Mouse (Mus musculus) MEL (cell line): ENCODE results near the gene Izumo4. TPM values are rescaled to one million over a fixed set of nuclear protein-coding genes. Genes with fewer than 3 reads are reported as not detected.

Experiments used
- DNase-seq: peaks from one replicate; pipeline ENCODE4 v3.0.0; 2011; ENCODE audit warnings: low read depth, low spot score
- H3K27ac ChIP-seq: 2 replicates; pipeline ENCODE4 v1.5.1; 2012; ENCODE audit warnings: low read depth, mild to moderate bottlenecking, control low read depth, low read length, moderate library complexity; ENCODE audit not compliant: control insufficient read depth
- H3K27me3 ChIP-seq, 2 experiments: fragments of 150-350 bp in 1 of 2; sonication (generic) in 1 of 2; 2 replicates each; pipeline ENCODE4 v1.6.1; 2012; ENCODE audit warnings: low read length in 2 of 2, mild to moderate bottlenecking in 2 of 2, improper control_type of control experiment in 1 of 2, moderate library complexity in 1 of 2; ENCODE audit not compliant: insufficient read depth in 2 of 2, control insufficient read depth in 1 of 2
- H3K36me3 ChIP-seq, 2 experiments: 2 replicates each; pipeline ENCODE4 v1.6.1; 2012 to 2014; ENCODE audit warnings: low read length in 2 of 2, improper control_type of control experiment in 1 of 2, inconsistent platforms in 1 of 2, mild to moderate bottlenecking in 1 of 2; ENCODE audit not compliant: insufficient read depth in 2 of 2, control insufficient read depth in 1 of 2
- H3K4me1 ChIP-seq, 2 experiments: fragments of 150-350 bp in 1 of 2; sonication (generic) in 1 of 2; 2 replicates each; pipeline ENCODE4 v1.6.1; 2012; ENCODE audit warnings: low read length in 2 of 2, improper control_type of control experiment in 1 of 2, mild to moderate bottlenecking in 1 of 2; ENCODE audit not compliant: insufficient read depth in 2 of 2, control insufficient read depth in 1 of 2
- H3K4me3 ChIP-seq, 2 experiments: fragments of 150-350 bp in 1 of 2; sonication (generic) in 1 of 2; 2 replicates each; pipeline ENCODE4 v1.5.1; 2012; ENCODE audit warnings: low read depth in 2 of 2, low read length in 2 of 2, mild to moderate bottlenecking in 2 of 2, moderate library complexity in 2 of 2, control low read depth in 1 of 2, improper control_type of control experiment in 1 of 2; ENCODE audit not compliant: control insufficient read depth in 1 of 2, insufficient read depth in 1 of 2
- H3K79me2 ChIP-seq: 2 replicates; pipeline ENCODE4 v1.6.1; 2012; ENCODE audit warnings: mild to moderate bottlenecking, low read length, moderate library complexity; ENCODE audit not compliant: control insufficient read depth, poor library complexity, insufficient read depth
- H3K9ac ChIP-seq: 2 replicates; pipeline ENCODE4 v1.6.1; 2012; ENCODE audit warnings: low read depth, mild to moderate bottlenecking, control low read depth, low read length, moderate library complexity; ENCODE audit not compliant: control insufficient read depth, poor library complexity, severe bottlenecking
- H3K9me3 ChIP-seq: fragments of 150-350 bp; sonication (generic); replicated peaks from 2 replicates; pipeline ENCODE4 v1.6.1; 2012; ENCODE audit warnings: mild to moderate bottlenecking, low read length, improper control_type of control experiment, moderate library complexity; ENCODE audit not compliant: insufficient read depth
- CTCF ChIP-seq, 3 experiments: IDR thresholded peaks in 2 of 3; conservative IDR thresholded peaks in 1 of 3; 2 replicates each; pipeline ENCODE4 v1.5.1; 2011 to 2012; ENCODE audit warnings: low read length in 3 of 3, low read depth in 2 of 3, mild to moderate bottlenecking in 2 of 3, improper control_type of control experiment in 1 of 3, inconsistent platforms in 1 of 3, mixed read lengths in 1 of 3, moderate library complexity in 1 of 3; ENCODE audit not compliant: control insufficient read depth in 1 of 3, insufficient read depth in 1 of 3, poor library complexity in 1 of 3, severe bottlenecking in 1 of 3
- EP300 ChIP-seq, 2 experiments: IDR thresholded peaks; 2 replicates each; pipeline ENCODE4 v1.6.1; 2011; ENCODE audit warnings: improper control_type of control experiment in 2 of 2, low read length in 2 of 2, low read depth in 1 of 2, mild to moderate bottlenecking in 1 of 2
- ETS1 ChIP-seq: IDR thresholded peaks from 2 replicates; pipeline ENCODE4 v1.6.1; 2012; ENCODE audit warnings: low read depth, mild to moderate bottlenecking, inconsistent platforms, low read length, improper control_type of control experiment, moderate library complexity
- GABPA ChIP-seq: IDR thresholded peaks from 2 replicates; pipeline ENCODE4 v1.6.1; 2012; ENCODE audit warnings: low read depth, mild to moderate bottlenecking, inconsistent platforms, low read length, improper control_type of control experiment, moderate library complexity
- GATA1 ChIP-seq: IDR thresholded peaks from 2 replicates; pipeline ENCODE4 v1.6.1; 2011; ENCODE audit warnings: low read depth, low read length, improper control_type of control experiment
- HCFC1 ChIP-seq: IDR thresholded peaks from 2 replicates; pipeline ENCODE4 v1.6.1; 2012; ENCODE audit warnings: low read depth, mild to moderate bottlenecking, inconsistent platforms, low read length, improper control_type of control experiment, moderate library complexity
- MAX ChIP-seq: IDR thresholded peaks from 2 replicates; pipeline ENCODE4 v1.6.1; 2011; ENCODE audit warnings: low read length, improper control_type of control experiment
- MEF2A ChIP-seq: IDR thresholded peaks from 2 replicates; pipeline ENCODE4 v1.6.1; 2014; ENCODE audit warnings: low read depth, mild to moderate bottlenecking, inconsistent platforms, low read length, improper control_type of control experiment; ENCODE audit not compliant: poor library complexity, insufficient replicate concordance, severe bottlenecking; ENCODE audit errors: extremely low read depth
- MYC ChIP-seq: IDR thresholded peaks from 2 replicates; pipeline ENCODE4 v1.6.1; 2011; ENCODE audit warnings: low read depth, mild to moderate bottlenecking, low read length, improper control_type of control experiment, moderate library complexity
- NELFE ChIP-seq: IDR thresholded peaks from 2 replicates; pipeline ENCODE4 v1.6.1; 2011; ENCODE audit warnings: low read depth, low read length, improper control_type of control experiment
- POLR2AphosphoS5 ChIP-seq: IDR thresholded peaks from 2 replicates; pipeline ENCODE4 v1.6.1; 2012; ENCODE audit warnings: low read depth, borderline replicate concordance, mild to moderate bottlenecking, inconsistent platforms, low read length, moderate library complexity, mixed read lengths
- RAD21 ChIP-seq: IDR thresholded peaks from 2 replicates; pipeline ENCODE4 v1.6.1; 2011; ENCODE audit warnings: mild to moderate bottlenecking, low read depth, low read length, improper control_type of control experiment
- RCOR1 ChIP-seq: IDR thresholded peaks from 2 replicates; pipeline ENCODE4 v1.6.1; 2012; ENCODE audit warnings: low read depth, mild to moderate bottlenecking, inconsistent platforms, low read length, improper control_type of control experiment
- SIN3A ChIP-seq: IDR thresholded peaks from 2 replicates; pipeline ENCODE4 v1.6.1; 2012; ENCODE audit warnings: low read length, improper control_type of control experiment, inconsistent platforms
- SMC3 ChIP-seq: IDR thresholded peaks from 2 replicates; pipeline ENCODE4 v1.6.1; 2011; ENCODE audit warnings: low read depth, low read length, improper control_type of control experiment
- TAL1 ChIP-seq: IDR thresholded peaks from 2 replicates; pipeline ENCODE4 v1.6.1; 2012; ENCODE audit warnings: mild to moderate bottlenecking, inconsistent platforms, low read length, moderate library complexity, mixed read lengths
- TCF12 ChIP-seq: IDR thresholded peaks from 2 replicates; pipeline ENCODE4 v1.6.1; 2014; ENCODE audit warnings: low read depth, mild to moderate bottlenecking, inconsistent platforms, low read length, improper control_type of control experiment, moderate library complexity
- UBTF ChIP-seq: IDR thresholded peaks from 2 replicates; pipeline ENCODE4 v1.6.1; 2012; ENCODE audit warnings: low read depth, mild to moderate bottlenecking, inconsistent platforms, low read length, improper control_type of control experiment, moderate library complexity, borderline replicate concordance; ENCODE audit not compliant: insufficient read depth
- USF1 ChIP-seq: IDR thresholded peaks from 2 replicates; pipeline ENCODE4 v1.6.1; 2014; ENCODE audit warnings: low read depth, mild to moderate bottlenecking, inconsistent platforms, low read length, improper control_type of control experiment, moderate library complexity
- ZC3H11A ChIP-seq: IDR thresholded peaks from 2 replicates; pipeline ENCODE4 v1.6.1; 2012; ENCODE audit warnings: low read depth, mild to moderate bottlenecking, inconsistent platforms, low read length, improper control_type of control experiment
- ZMIZ1 ChIP-seq: IDR thresholded peaks from 2 replicates; pipeline ENCODE4 v1.6.1; 2012; ENCODE audit warnings: low read depth, mild to moderate bottlenecking, inconsistent platforms, low read length, improper control_type of control experiment, moderate library complexity
- ZNF384 ChIP-seq: IDR thresholded peaks from 2 replicates; pipeline ENCODE4 v1.6.1; 2012; ENCODE audit warnings: low read depth, mild to moderate bottlenecking, inconsistent platforms, low read length, improper control_type of control experiment
- polyA plus RNA-seq, 2 experiments: library from polyadenylated mRNA; stranded (reverse) in 1 of 2; unstranded in 1 of 2; fragments of >175 nt in 1 of 2; fragments of >200 nt in 1 of 2; gene quantifications; 2 replicates each; pipeline versions ENCODE4 v1.2.1 to v1.2.4; 2012; ENCODE audit warnings: low replicate concordance in 2 of 2, low read depth in 1 of 2; ENCODE audit not compliant: insufficient read length in 2 of 2, insufficient read depth in 1 of 2, missing spikeins in 1 of 2
- total RNA-seq: library from RNA; depleted of rRNA; stranded (reverse); fragments of 300-350 nt; gene quantifications from 2 replicates; pipeline ENCODE4 v1.2.3, GENCODE M21; 2012

Gene Izumo4
- total and polyA plus RNA-seq, 3 experiments, result 1.0 to 3.8 TPM; not detected in 1

- Histone ChIP-seq H3K4me1 (peaks cover 16 to 31% of the 10 kb centered on the region in 2 experiments), H3K27me3 (no peaks in the 10 kb centered on the region), H3K36me3 (peaks cover 5 to 26% of the 10 kb centered on the region in 2 experiments; a peak in 3 of 4 replicates), H3K9ac (no peak overlapping the region), H3K9me3 (no peaks in the 10 kb centered on the region), H3K79me2 (no peaks in the 10 kb centered on the region), H3K27ac (peak overlapping the region; percentile 75), H3K4me3 (no peak overlapping the region)
- peak; percentile 76 for DNase-seq
- TF ChIP-seq ZNF384 (no peak), GATA1 (no peak), MAX (no peak), POLR2AphosphoS5 (no peak), NELFE (no peak), SIN3A (peak; percentile 50; the same call in 1 of the 2 replicates), HCFC1 (peak; percentile 24; the same call in 1 of the 2 replicates), CTCF (IDR thresholded peaks at IDR 0.05 in 2 of 3, conservative IDR thresholded peaks at IDR 0.05 in 1 of 3; ENCODE audit: control insufficient read depth in 1 of 3, insufficient read depth in 1 of 3, low read depth in 2 of 3, low read length in 3 of 3, poor library complexity in 1 of 3, severe bottlenecking in 1 of 3) (peak; percentile 81 to 94 (median 90)), ZC3H11A (peak; percentile 65), RAD21 (peak; percentile 88), SMC3 (peak; percentile 74), UBTF (no peak), MYC (no peak)
Observed at GRCm38 (mm10) chr10:80684214-80684613, 17.8 kb upstream of the Izumo4 start.

GRCm38 (mm10) chr10:80684984-80685383, 17.0 kb upstream of the Izumo4 start:
- Histone ChIP-seq H3K27ac (peak overlapping the region; percentile 75), H3K4me3 (no peak overlapping the region), H3K4me1 (peaks cover 8 to 23% of the 10 kb centered on the region in 2 experiments), H3K27me3 (no peaks in the 10 kb centered on the region), H3K9me3 (no peaks in the 10 kb centered on the region), H3K9ac (no peak overlapping the region; the same call in 1 of the 2 replicates), H3K79me2 (no peaks in the 10 kb centered on the region), H3K36me3 (peaks cover 5 to 19% of the 10 kb centered on the region in 2 experiments; a peak in 3 of 4 replicates)
- peak; percentile 81 for DNase-seq
- no peak for TF ChIP-seq GABPA
- no peak for TF ChIP-seq ZNF384
- TF ChIP-seq SIN3A, result peak; percentile 83; the same call in 1 of the 2 replicates
- TF ChIP-seq TCF12, result peak; percentile 95
- peak; percentile 64; the same call in 1 of the 2 replicates for TF ChIP-seq ETS1
- no peak for TF ChIP-seq POLR2AphosphoS5
- 0 out of 2 replicates have a peak, but pooled peaks have one; percentile 22 for TF ChIP-seq ZMIZ1
- no peak for TF ChIP-seq MEF2A
- TF ChIP-seq USF1, result no peak
- TF ChIP-seq GATA1, result peak; percentile 90
- peak; percentile 63; the same call in 1 of the 2 replicates for TF ChIP-seq RCOR1
- TF ChIP-seq TAL1, result peak; percentile 93
- TF ChIP-seq EP300 (IDR thresholded peaks at IDR 0.05; ENCODE audit: low read depth in 1 of 2, low read length in 2 of 2), result peak; percentile 83 to 91
